Mouse (Mus musculus): ENCODE measurements around the gene Eml1.

GRCm38 (mm10) chr12:108333056-108333455, 37.7 kb upstream of the Eml1 start:
- TF ChIP-seq CTCF (IDR thresholded peaks at IDR 0.05; ENCODE audit: insufficient read depth, low read length), result peak; percentile 82
- no peak for TF ChIP-seq POLR2A (IDR thresholded peaks at IDR 0.05; ENCODE audit: borderline replicate concordance, extremely low read depth, low read depth, low read length)

Measured in lung, adult 2 months (tissue).